Mouse (Mus musculus) bone marrow macrophage, adult 2 months (primary cell): ENCODE results near the gene Scd4.

Experiments used
- CTCF ChIP-seq: IDR thresholded peaks from 2 replicates; pipeline ENCODE4 v1.5.1; 2012; ENCODE audit warnings: low read depth, mild to moderate bottlenecking, low read length, moderate library complexity
- POLR2A ChIP-seq: IDR thresholded peaks from 2 replicates; pipeline ENCODE4 v1.6.1; 2012; ENCODE audit warnings: mild to moderate bottlenecking, low read depth, low read length, borderline replicate concordance

DNA sequence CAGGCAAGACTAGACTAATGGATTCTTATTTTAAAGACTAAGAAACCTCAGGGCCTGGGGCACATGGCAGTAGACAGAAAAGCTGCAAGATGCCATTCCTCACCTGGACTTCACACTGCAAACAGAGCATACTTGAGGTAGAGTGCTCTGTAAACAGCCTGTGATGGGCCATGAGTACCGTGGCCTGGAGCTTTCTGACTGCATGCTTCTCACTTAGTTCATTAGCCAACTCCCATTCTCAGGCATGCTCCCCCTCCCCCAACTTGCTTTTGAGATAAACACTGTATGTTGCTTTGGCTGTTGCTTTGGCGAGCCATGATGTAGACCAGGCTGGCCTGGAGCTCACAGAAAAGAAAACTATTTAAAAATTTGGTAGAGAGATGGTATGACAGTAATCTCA lies 46.8 kb upstream of the Scd4 start:
- TF ChIP-seq CTCF = no peak
- no peak for TF ChIP-seq POLR2A
